Mouse (Mus musculus): ENCODE results near the gene Ankrd23. TPM values are rescaled to one million over a fixed set of nuclear protein-coding genes. Genes with fewer than 3 reads are reported as not detected.

Ankrd23 gene
- total and polyA plus RNA-seq, 3 experiments: 2.8 to 6.1 (median 3.7) TPM

GRCm38 (mm10) chr1:36573524-36573923 lies 36.8 kb upstream of the Ankrd23 start:
- Histone ChIP-seq H3K79me2 (replicated peaks; ENCODE audit: control insufficient read depth, extremely low read depth, insufficient read depth, poor library complexity, severe bottlenecking) (no peaks in the 10 kb centered on the region), H3K4me2 (ENCODE audit: insufficient read depth, low read depth, poor library complexity, severe bottlenecking) (no peak overlapping the region), H3K9ac (ENCODE audit: insufficient read depth, low read depth) (no peak overlapping the region), H3K4me1 (ENCODE audit: control insufficient read depth in 1 of 2, insufficient read depth in 2 of 2) (peaks cover 2 to 26% of the 10 kb centered on the region in 2 experiments; a peak in 3 of 4 replicates), H3K27me3 (replicated peaks) (no peaks in the 10 kb centered on the region), H3K9me3 (replicated peaks; ENCODE audit: low read length) (no peaks in the 10 kb centered on the region), H3K27ac (ENCODE audit: insufficient read depth, low read depth) (no peak overlapping the region), H3K36me3 (replicated peaks in 1 of 2; ENCODE audit: control insufficient read depth in 1 of 2, insufficient read depth in 1 of 2, low read length in 1 of 2) (no peaks in the 10 kb centered on the region), H3K4me3 (replicated peaks in 1 of 3; ENCODE audit: low read depth in 2 of 3, low read length in 2 of 3, poor library complexity in 1 of 3) (no peak overlapping the region)
- DNase-seq (ENCODE audit: extremely low read depth): no peak
- TF ChIP-seq ETS1 (conservative IDR thresholded peaks at IDR 0.05; ENCODE audit: low read depth, low read length) (no peak), PAX5 (IDR thresholded peaks at IDR 0.05; ENCODE audit: low read length) (no peak), TCF12 (IDR thresholded peaks at IDR 0.05; ENCODE audit: low read depth, low read length) (no peak), CTCF (conservative IDR thresholded peaks at IDR 0.05 in 1 of 2, IDR thresholded peaks at IDR 0.05 in 1 of 2; ENCODE audit: low read depth in 2 of 2, low read length in 2 of 2) (no peak), HCFC1 (IDR thresholded peaks at IDR 0.05; ENCODE audit: low read depth, low read length) (no peak), EP300 (IDR thresholded peaks at IDR 0.05; ENCODE audit: low read length) (no peak), JUN (IDR thresholded peaks at IDR 0.05; ENCODE audit: insufficient read depth, low read depth, low read length) (no peak), SIN3A (IDR thresholded peaks at IDR 0.05; ENCODE audit: low read length) (no peak), UBTF (IDR thresholded peaks at IDR 0.05; ENCODE audit: low read depth, low read length) (no peak), ZKSCAN1 (IDR thresholded peaks at IDR 0.05; ENCODE audit: borderline replicate concordance, low read depth, low read length) (no peak), USF2 (conservative IDR thresholded peaks at IDR 0.05; ENCODE audit: low read depth, low read length) (no peak), RCOR1 (conservative IDR thresholded peaks at IDR 0.05; ENCODE audit: low read depth, low read length) (no peak)
- in situ Hi-C loops (cut with MboI; ENCODE audit: low pct_ligation_motif_present, low pct_unique_long_range_greater_than_20kb, low sequenced_read_pairs) (no loop called here), dilution Hi-C loops (cut with MboI; ENCODE audit: extremely low pct_ligation_motif_present, extremely low pct_unique_long_range_greater_than_20kb, low sequenced_read_pairs) (no loop called here)

DNA sequence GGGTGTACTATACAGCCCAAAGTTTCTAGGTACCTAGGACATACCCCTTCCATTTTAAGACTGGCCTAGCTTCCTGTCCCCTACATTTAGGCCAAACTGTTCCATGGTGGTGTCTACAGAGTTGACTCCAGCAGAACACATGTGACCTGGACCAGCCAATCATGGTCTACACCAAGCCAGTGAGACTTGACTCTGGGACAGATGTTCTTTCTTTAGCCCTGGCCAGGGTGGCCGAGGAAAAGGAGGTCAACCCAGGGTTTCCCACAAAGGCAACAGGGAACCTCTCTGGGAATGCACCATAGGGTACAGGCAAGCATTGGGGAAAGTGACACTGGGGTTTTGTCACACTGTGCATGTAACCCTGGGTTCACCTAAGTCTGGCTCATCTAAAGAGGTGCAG lies 36.0 kb upstream of the Ankrd23 start:
- no peak overlapping the region for H3K9ac ChIP-seq (ENCODE audit: insufficient read depth, low read depth)
- H3K9me3 ChIP-seq (replicated peaks; ENCODE audit: low read length): no peaks in the 10 kb centered on the region
- peaks cover 2 to 26% of the 10 kb centered on the region in 2 experiments; a peak in 3 of 4 replicates for H3K4me1 ChIP-seq (ENCODE audit: control insufficient read depth in 1 of 2, insufficient read depth in 2 of 2)
- no peaks in the 10 kb centered on the region for H3K27me3 ChIP-seq (replicated peaks)
- H3K4me3 ChIP-seq (replicated peaks in 1 of 3; ENCODE audit: low read depth in 2 of 3, low read length in 2 of 3, poor library complexity in 1 of 3): no peak overlapping the region
- in situ Hi-C loops (cut with MboI; ENCODE audit: low pct_ligation_motif_present, low pct_unique_long_range_greater_than_20kb, low sequenced_read_pairs): no loop called here
- no peak overlapping the region for H3K27ac ChIP-seq (ENCODE audit: insufficient read depth, low read depth)
- dilution Hi-C loops (cut with MboI; ENCODE audit: extremely low pct_ligation_motif_present, extremely low pct_unique_long_range_greater_than_20kb, low sequenced_read_pairs): no loop called here
- no peak for DNase-seq (ENCODE audit: extremely low read depth)
- H3K36me3 ChIP-seq (replicated peaks in 1 of 2; ENCODE audit: control insufficient read depth in 1 of 2, insufficient read depth in 1 of 2, low read length in 1 of 2): no peaks in the 10 kb centered on the region
- TF ChIP-seq E2F4 (IDR thresholded peaks at IDR 0.05; ENCODE audit: insufficient replicate concordance, low read depth, low read length) (no peak), ZMIZ1 (IDR thresholded peaks at IDR 0.05; ENCODE audit: low read depth, low read length) (no peak), MXI1 (IDR thresholded peaks at IDR 0.05; ENCODE audit: low read depth, low read length) (no peak), USF1 (IDR thresholded peaks at IDR 0.05; ENCODE audit: low read depth, low read length) (peak; percentile 51), IRF4 (IDR thresholded peaks at IDR 0.05; ENCODE audit: low read depth, low read length) (no peak), JUND (conservative IDR thresholded peaks at IDR 0.05; ENCODE audit: low read depth, low read length) (no peak), USF2 (conservative IDR thresholded peaks at IDR 0.05; ENCODE audit: low read depth, low read length) (peak; percentile 36)
- H3K4me2 ChIP-seq (ENCODE audit: insufficient read depth, low read depth, poor library complexity, severe bottlenecking): no peak overlapping the region
- H3K79me2 ChIP-seq (replicated peaks; ENCODE audit: control insufficient read depth, extremely low read depth, insufficient read depth, poor library complexity, severe bottlenecking): no peaks in the 10 kb centered on the region

All from CH12.LX (cell line).